Mouse (Mus musculus) spleen, adult 2 months (tissue): ENCODE results near the gene Larp4. TPM values are rescaled to one million over a fixed set of nuclear protein-coding genes. Genes with fewer than 3 reads are reported as not detected.
A peak's percentile ranks its signal among the peaks of the same experiment; 100 is the strongest.

Experiments
- DNase-seq, 2 experiments: peaks; one replicate each; pipeline versions ENCODE4 v3.0.0 to v3.0.0-alpha.2; 2012 to 2021; ENCODE audit warnings: low spot score in 2 of 2, low read depth in 1 of 2
- H3K27ac ChIP-seq: fragments of 200-500 bp; 2 replicates; pipeline ENCODE4 v1.5.1; 2012; ENCODE audit warnings: low read length, inconsistent platforms; ENCODE audit not compliant: insufficient read depth
- H3K27me3 ChIP-seq: fragments of 200-500 bp; 2 replicates; pipeline ENCODE4 v1.6.1; 2012; ENCODE audit warnings: mild to moderate bottlenecking, moderate library complexity, low read length, inconsistent platforms; ENCODE audit not compliant: control insufficient read depth, insufficient read depth
- H3K36me3 ChIP-seq: fragments of 200-500 bp; 2 replicates; pipeline ENCODE4 v1.6.1; 2012; ENCODE audit warnings: mild to moderate bottlenecking, low read length, inconsistent platforms; ENCODE audit not compliant: control insufficient read depth, insufficient read depth
- H3K4me1 ChIP-seq: fragments of 200-500 bp; 2 replicates; pipeline ENCODE4 v1.6.1; 2011; ENCODE audit warnings: inconsistent platforms; ENCODE audit not compliant: control insufficient read depth, insufficient read depth, insufficient read length
- H3K4me3 ChIP-seq: fragments of 200-500 bp; 2 replicates; pipeline ENCODE4 v1.5.1; 2011; ENCODE audit warnings: mild to moderate bottlenecking, inconsistent platforms; ENCODE audit not compliant: insufficient read depth, insufficient read length; ENCODE audit errors: extremely low read depth
- CTCF ChIP-seq: fragments of 200-500 bp; IDR thresholded peaks from 2 replicates; pipeline ENCODE4 v1.5.1; 2011; ENCODE audit warnings: mild to moderate bottlenecking, inconsistent platforms; ENCODE audit not compliant: insufficient read depth, insufficient read length, insufficient replicate concordance; ENCODE audit errors: extremely low read depth
- POLR2A ChIP-seq: fragments of 200-500 bp; IDR thresholded peaks from 2 replicates; pipeline ENCODE4 v1.6.1; 2011; ENCODE audit warnings: low read depth, low read length, inconsistent platforms
- WGBS: fragments of 180-500 bp; shearing (Covaris S2); methylation state at CpG from one replicate; pipeline ENCODE4 v1.1.7; 2018; 5-methylcytosine and 5-hydroxymethylcytosine counted together
- polyA plus RNA-seq: library from polyadenylated mRNA; depleted of rRNA; stranded (reverse); fragments of >200 nt; gene quantifications from 2 replicates; pipeline ENCODE4 v1.2.3, GENCODE M21; 2012

Larp4 gene
- polyA plus RNA-seq, 1 experiment = 27.5 TPM

- H3K4me3 ChIP-seq = peak overlapping the region; percentile 40
- H3K36me3 ChIP-seq = no peaks in the 10 kb centered on the region
- TF ChIP-seq POLR2A (no peak), CTCF (no peak)
- peaks cover 12% of the 10 kb centered on the region for H3K4me1 ChIP-seq
- whole genome bisulfite sequencing = 26% methylated on average over 10 of the region's 10 CpGs
- DNase-seq = peak; percentile 34 to 52
- no peaks in the 10 kb centered on the region for H3K27me3 ChIP-seq
- peak overlapping the region; percentile 69 for H3K27ac ChIP-seq
These were observed 71.6 kb downstream of the Larp4 start for GRCm38 (mm10) chr15:100041267-100042047.

GRCm38 (mm10) chr15:100042048-100042400 lies 72.2 kb downstream of the Larp4 start:
- no peak for TF ChIP-seq POLR2A
- TF ChIP-seq CTCF = no peak
- H3K27ac ChIP-seq = peak overlapping the region; percentile 69
- peak overlapping the region; percentile 40 for H3K4me3 ChIP-seq

GRCm38 (mm10) chr15:100045576-100045975 lies 75.7 kb downstream of the Larp4 start:
- no peak for DNase-seq
- TF ChIP-seq CTCF = no peak
- TF ChIP-seq POLR2A = no peak
- H3K4me1 ChIP-seq = peaks cover 19% of the 10 kb centered on the region
- no peaks in the 10 kb centered on the region for H3K36me3 ChIP-seq
- H3K27ac ChIP-seq = no peak overlapping the region
- no peak overlapping the region for H3K4me3 ChIP-seq
- WGBS = 75% methylated on average over 6 of the region's 6 CpGs
- no peaks in the 10 kb centered on the region for H3K27me3 ChIP-seq

More at GRCm38 (mm10) chr15:100042048-100042400, 72.2 kb downstream of the Larp4 start:
- no peak for DNase-seq
- WGBS = 38% methylated on average over 9 of the region's 9 CpGs
- H3K36me3 ChIP-seq = no peaks in the 10 kb centered on the region
- H3K27me3 ChIP-seq = no peaks in the 10 kb centered on the region
- peaks cover 12% of the 10 kb centered on the region for H3K4me1 ChIP-seq

GRCm38 (mm10) chr15:100049496-100050087 lies 79.7 kb downstream of the Larp4 start:
- Histone ChIP-seq H3K4me1 (peaks cover 11% of the 10 kb centered on the region), H3K36me3 (no peaks in the 10 kb centered on the region), H3K27me3 (no peaks in the 10 kb centered on the region), H3K27ac (no peak overlapping the region), H3K4me3 (no peak overlapping the region)
- no peak for DNase-seq
- TF ChIP-seq POLR2A (no peak), CTCF (no peak)
- WGBS = 67% methylated on average over 7 of the region's 7 CpGs

GRCm38 (mm10) chr15:100050940-100051339 lies 81.1 kb downstream of the Larp4 start:
- Histone ChIP-seq H3K27me3 (no peaks in the 10 kb centered on the region), H3K36me3 (no peaks in the 10 kb centered on the region)
- 85% methylated on average over 7 of the region's 7 CpGs for WGBS

GRCm38 (mm10) chr15:100052726-100053125 lies 82.9 kb downstream of the Larp4 start:
- H3K4me1 ChIP-seq = peaks cover 14% of the 10 kb centered on the region
- TF ChIP-seq CTCF (no peak), POLR2A (no peak)
- WGBS = 90% methylated on average over 3 of the region's 3 CpGs
- H3K27ac ChIP-seq = no peak overlapping the region
- H3K4me3 ChIP-seq = no peak overlapping the region
- DNase-seq = no peak
- H3K27me3 ChIP-seq = no peaks in the 10 kb centered on the region
- H3K36me3 ChIP-seq = no peaks in the 10 kb centered on the region

More at GRCm38 (mm10) chr15:100050940-100051339, 81.1 kb downstream of the Larp4 start:
- Histone ChIP-seq H3K4me3 (no peak overlapping the region), H3K4me1 (peaks cover 11% of the 10 kb centered on the region), H3K27ac (no peak overlapping the region)
- TF ChIP-seq POLR2A = no peak
- no peak for TF ChIP-seq CTCF
- DNase-seq = no peak
